ENCODE assay signal across 14 mouse cellular contexts in the genomic region with DNA sequence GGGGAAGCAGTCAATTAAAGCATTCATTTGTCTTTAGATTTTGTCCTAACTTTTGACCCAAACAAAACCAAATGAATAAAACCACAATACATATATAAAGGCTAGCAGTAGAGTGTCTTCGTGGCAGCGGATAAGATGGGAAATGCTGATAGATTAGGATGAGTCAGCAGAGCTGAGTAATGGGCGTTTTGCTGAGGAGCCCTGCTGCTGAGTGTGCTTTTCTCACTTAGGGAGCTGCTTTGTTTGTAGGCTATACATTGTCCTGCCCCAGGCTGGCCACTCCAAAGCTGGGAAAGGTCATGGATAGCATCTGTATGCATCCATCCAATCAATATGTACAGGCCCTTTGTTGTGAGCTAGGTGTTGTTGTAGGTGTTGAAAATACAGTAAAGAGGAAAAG.
DNase-seq lines count a peak whose midpoint lies in the region; ATAC-seq lines count a peak whose summit lies in the region.
"Had no signal": no experiment of that assay in that cellular context is flagged by ENCODE, and none has a peak within 500 bp of the region (broad histone marks: within the 10 kb centered on the region; RNA-seq: fewer than 3 reads in every experiment).

No protein-coding gene starts in this region.

- H3K9me3 ChIP-seq in forebrain, embryonic 10.5 days = peaks cover 12% of the 10 kb centered on the region; the same call in 1 of the 2 replicates
- H3K9me3 ChIP-seq in forebrain, embryonic 14.5 days (replicated peaks; ENCODE audit: control insufficient read depth, low read length) = no peaks in the 10 kb centered on the region
- no peaks in the 10 kb centered on the region for H3K9me3 ChIP-seq in liver, embryonic 13.5 days (replicated peaks)
- H3K9me3 ChIP-seq: heart, embryonic 15.5 days; midbrain, embryonic 13.5 days had no signal

- no peak for ATAC-seq in forebrain, embryonic 14.5 days
- peak; percentile 65 for ATAC-seq in liver, embryonic 13.5 days (ENCODE audit: low read depth)
- ATAC-seq: hindbrain, embryonic 16.5 days; midbrain, embryonic 13.5 days had no signal

- 74% methylated on average over 3 of the region's 3 CpGs for WGBS in forebrain, embryonic 10.5 days
- WGBS in forebrain, embryonic 14.5 days = 73% methylated on average over 3 of the region's 3 CpGs
- 16% methylated on average over 3 of the region's 3 CpGs for WGBS in liver, embryonic 13.5 days (ENCODE audit: insufficient replicate concordance)

- H3K27me3 ChIP-seq in forebrain, embryonic 10.5 days (ENCODE audit: poor library complexity, severe bottlenecking) = no peaks in the 10 kb centered on the region
- no peaks in the 10 kb centered on the region for H3K27me3 ChIP-seq in forebrain, embryonic 14.5 days (replicated peaks; ENCODE audit: control insufficient read depth, insufficient read depth, low read length)
- H3K27me3 ChIP-seq in liver, embryonic 13.5 days = no peaks in the 10 kb centered on the region
- H3K27me3 ChIP-seq: heart, embryonic 15.5 days; midbrain, embryonic 13.5 days had no signal

- no peak overlapping the region for H3K4me3 ChIP-seq in forebrain, embryonic 10.5 days
- H3K4me3 ChIP-seq in forebrain, embryonic 14.5 days (ENCODE audit: low read depth, low read length) = no peak overlapping the region
- no peak overlapping the region for H3K4me3 ChIP-seq in liver, embryonic 13.5 days (replicated peaks)
- H3K4me3 ChIP-seq: heart, embryonic 15.5 days; midbrain, embryonic 13.5 days had no signal

- intact Hi-C loops in gastrocnemius, postnatal 36 days (cut with DNase I) = no loop called here

- H3K4me1 ChIP-seq in forebrain, embryonic 10.5 days = peaks cover 49% of the 10 kb centered on the region
- peaks cover 9% of the 10 kb centered on the region; the same call in 1 of the 2 replicates for H3K4me1 ChIP-seq in forebrain, embryonic 14.5 days (ENCODE audit: control insufficient read depth, insufficient read depth, low read length)
- peaks cover 30% of the 10 kb centered on the region for H3K4me1 ChIP-seq in liver, embryonic 13.5 days (replicated peaks)

- H3K9ac ChIP-seq in forebrain, embryonic 14.5 days (ENCODE audit: low read length) = no peak overlapping the region
- peak overlapping the region; percentile 9; the same call in 1 of the 2 replicates for H3K9ac ChIP-seq in liver, embryonic 13.5 days
- H3K9ac ChIP-seq: heart, embryonic 15.5 days; midbrain, embryonic 13.5 days had no signal

- peak overlapping the region; percentile 53; the same call in 1 of the 2 replicates for H3K27ac ChIP-seq in forebrain, embryonic 10.5 days
- no peak overlapping the region for H3K27ac ChIP-seq in forebrain, embryonic 14.5 days (ENCODE audit: low read depth, low read length)
- peak overlapping the region; percentile 55 for H3K27ac ChIP-seq in liver, embryonic 13.5 days
- H3K27ac ChIP-seq: heart, embryonic 15.5 days; midbrain, embryonic 13.5 days had no signal

- no peak for DNase-seq in forebrain, embryonic 10.5 days (ENCODE audit: extremely low spot score, low spot score)
- no peak for DNase-seq in forebrain, embryonic 14.5 days (ENCODE audit: low spot score)
- peak; percentile 25 for DNase-seq in 3134 (ENCODE audit: extremely low read depth, insufficient read length, low spot score)
- DNase-seq in c-Kit-negative CD71-positive TER-119-positive erythroid progenitor cells, embryonic 14.5 days (ENCODE audit: low read depth, low spot score) = peak; percentile 25
- DNase-seq in liver, embryonic 13.5 days = peak; percentile 18
- no peak for DNase-seq in right cerebral cortex, adult 18-20 months
- DNase-seq in gastrocnemius, postnatal 36 days = no peak
- DNase-seq in right cerebral cortex, postnatal 14 days = no peak
- DNase-seq: B cell, adult 2 months; cerebellum, postnatal 36 days; thymus, adult 18-20 months had no signal

- H3K4me2 ChIP-seq in forebrain, embryonic 14.5 days (ENCODE audit: low read length) = no peak overlapping the region
- no peak overlapping the region for H3K4me2 ChIP-seq in liver, embryonic 13.5 days
- H3K4me2 ChIP-seq: heart, embryonic 15.5 days; midbrain, embryonic 13.5 days had no signal

- H3K36me3 ChIP-seq in forebrain, embryonic 10.5 days (replicated peaks) = peaks cover 8% of the 10 kb centered on the region
- no peaks in the 10 kb centered on the region for H3K36me3 ChIP-seq in forebrain, embryonic 14.5 days (ENCODE audit: control insufficient read depth, insufficient read depth, low read length)
- no peaks in the 10 kb centered on the region for H3K36me3 ChIP-seq in liver, embryonic 13.5 days
- H3K36me3 ChIP-seq: heart, embryonic 15.5 days; midbrain, embryonic 13.5 days had no signal

Comparison
In these comparisons a context has a peak if more than half of its experiments do, and no peak if none do; other contexts are left out.
1. DNase-seq: peak in 3134 (single experiment), c-Kit-negative CD71-positive TER-119-positive erythroid progenitor cells, embryonic 14.5 days (single experiment) and liver, embryonic 13.5 days (single experiment); none in forebrain, embryonic 10.5 days (single experiment), forebrain, embryonic 14.5 days (single experiment), right cerebral cortex, adult 18-20 months (single experiment), gastrocnemius, postnatal 36 days (0 of 2) and right cerebral cortex, postnatal 14 days (single experiment).